Mouse (Mus musculus) G1E (cell line): ENCODE measurements around the gene Spryd3. TPM values are rescaled to one million over a fixed set of nuclear protein-coding genes. Genes with fewer than 3 reads are reported as not detected.
"Not testable (repeated sequence)": the region's sequence is repeated elsewhere in the genome, so short reads cannot be mapped to it uniquely, and the experiment has no call there.

Experiments
- ATAC-seq: 2 replicates; pipeline ENCODE4 v1.8.0; 2016; ENCODE audit warnings: mild to moderate bottlenecking; ENCODE audit not compliant: insufficient number of reproducible peaks, poor library complexity, low FRiP score, severe bottlenecking; ENCODE audit errors: extremely low read depth
- DNase-seq: peaks from one replicate; pipeline ENCODE4 v3.0.0; 2012; ENCODE audit warnings: low spot score
- H3K27me3 ChIP-seq: 2 replicates; pipeline ENCODE4 v1.6.1; 2012; ENCODE audit warnings: mild to moderate bottlenecking, low read length, inconsistent platforms; ENCODE audit not compliant: insufficient read depth
- H3K36me3 ChIP-seq: replicated peaks from 2 replicates; pipeline ENCODE3; 2012; ENCODE audit warnings: mild to moderate bottlenecking, inconsistent platforms
- H3K4me1 ChIP-seq: 2 replicates; pipeline ENCODE4 v1.6.1; 2012; ENCODE audit warnings: low read depth, low read length, inconsistent platforms, mixed read lengths; ENCODE audit not compliant: insufficient read depth
- H3K4me3 ChIP-seq: 2 replicates; pipeline ENCODE4 v1.5.1; 2012; ENCODE audit warnings: low read depth, mild to moderate bottlenecking, inconsistent platforms, low read length, moderate library complexity, mixed read lengths
- H3K9me3 ChIP-seq: replicated peaks from 2 replicates; pipeline ENCODE4 v1.6.1; 2012; ENCODE audit warnings: inconsistent platforms
- CTCF ChIP-seq: IDR thresholded peaks from 2 replicates; pipeline ENCODE4 v1.5.1; 2012; ENCODE audit warnings: low read depth, low read length, inconsistent platforms, mixed read lengths
- GATA1 ChIP-seq: IDR thresholded peaks from 2 replicates; pipeline ENCODE4 v1.6.1; 2012; ENCODE audit warnings: borderline replicate concordance, low read length, inconsistent platforms, mixed read lengths
- GATA2 ChIP-seq: IDR thresholded peaks from 2 replicates; pipeline ENCODE4 v1.6.1; 2012; ENCODE audit warnings: low read depth, low read length, inconsistent platforms, borderline replicate concordance
- POLR2AphosphoS5 ChIP-seq: IDR thresholded peaks from 2 replicates; pipeline ENCODE4 v1.6.1; 2012; ENCODE audit warnings: low read depth, low read length, inconsistent platforms; ENCODE audit not compliant: insufficient replicate concordance
- TAL1 ChIP-seq: conservative IDR thresholded peaks from 2 replicates; pipeline ENCODE4 v1.6.1; 2012; ENCODE audit warnings: low read depth, low read length, inconsistent platforms, mixed read lengths
- polyA plus RNA-seq: library from polyadenylated mRNA; stranded (reverse); fragments of >175 nt; gene quantifications from 2 replicates; pipeline ENCODE4 v1.2.3, GENCODE M21; 2012
- total RNA-seq, 2 experiments: library from RNA; stranded (forward) in 1 of 2; stranded (reverse) in 1 of 2; fragments of 200-1000 nt in 1 of 2; fragments of >200 nt in 1 of 2; fragmentation: Nextera tagmentation in 1 of 2; gene quantifications; 2 replicates each; pipeline ENCODE4 v1.2.3; 2014 to 2017

Spryd3 gene
- total and polyA plus RNA-seq, 3 experiments: 7.1 to 14.9 (median 12.1) TPM

- Histone ChIP-seq H3K4me1 (peaks cover 6% of the 10 kb centered on the region), H3K4me3 (no peak overlapping the region)
- ATAC-seq: no peak
These were observed 28.1 kb upstream of the Spryd3 start for GRCm38 (mm10) chr15:102163900-102164693.

GRCm38 (mm10) chr15:102160415-102161060, 24.5 kb upstream of the Spryd3 start:
- Histone ChIP-seq H3K9me3 (no peaks in the 10 kb centered on the region), H3K36me3 (peaks cover 61% of the 10 kb centered on the region), H3K4me3 (no peak overlapping the region), H3K27me3 (peaks cover 8% of the 10 kb centered on the region; the same call in 1 of the 2 replicates), H3K4me1 (peaks cover 8% of the 10 kb centered on the region)
- no peak for DNase-seq
- no peak for ATAC-seq
- TF ChIP-seq GATA2: no peak

More at GRCm38 (mm10) chr15:102163900-102164693, 28.1 kb upstream of the Spryd3 start:
- TF ChIP-seq POLR2AphosphoS5 (no peak), GATA1 (no peak), GATA2 (no peak)
- peaks cover 29% of the 10 kb centered on the region for H3K36me3 ChIP-seq
- DNase-seq: no peak
- H3K27me3 ChIP-seq: peaks cover 20% of the 10 kb centered on the region
- H3K9me3 ChIP-seq: no peaks in the 10 kb centered on the region

- peaks cover 8% of the 10 kb centered on the region; the same call in 1 of the 2 replicates for H3K27me3 ChIP-seq
- H3K4me1 ChIP-seq: peaks cover 7% of the 10 kb centered on the region
- no peak for DNase-seq
- ATAC-seq: no peak
- H3K4me3 ChIP-seq: no peak overlapping the region
- H3K36me3 ChIP-seq: peaks cover 73% of the 10 kb centered on the region
- H3K9me3 ChIP-seq: no peaks in the 10 kb centered on the region
- no peak for TF ChIP-seq POLR2AphosphoS5
- TF ChIP-seq TAL1: no peak
- TF ChIP-seq GATA2: no peak
- no peak for TF ChIP-seq GATA1
- TF ChIP-seq CTCF: no peak
These were observed 20.8 kb upstream of the Spryd3 start for GRCm38 (mm10) chr15:102156836-102157235.

GRCm38 (mm10) chr15:102155006-102155405, 19.0 kb upstream of the Spryd3 start:
- peaks cover 56% of the 10 kb centered on the region for H3K36me3 ChIP-seq
- ATAC-seq, H3K4me3 ChIP-seq, H3K27me3 ChIP-seq, DNase-seq, H3K9me3 ChIP-seq: not testable (repeated sequence)
- H3K4me1 ChIP-seq: peaks cover 22% of the 10 kb centered on the region

- TF ChIP-seq GATA1: no peak
- DNase-seq: no peak
- Histone ChIP-seq H3K9me3 (no peaks in the 10 kb centered on the region), H3K4me3 (no peak overlapping the region), H3K27me3 (peaks cover 7% of the 10 kb centered on the region; the same call in 1 of the 2 replicates), H3K4me1 (peaks cover 41% of the 10 kb centered on the region), H3K36me3 (peaks cover 43% of the 10 kb centered on the region)
- no peak for ATAC-seq
These were observed 16.6 kb upstream of the Spryd3 start for GRCm38 (mm10) chr15:102152646-102153045.

GRCm38 (mm10) chr15:102150301-102151135, 14.5 kb upstream of the Spryd3 start, which contains the start of gene Soat2:
Gene Soat2, plus strand, starts transcription at chr15:102150526.
- H3K9me3 ChIP-seq: no peaks in the 10 kb centered on the region
- H3K36me3 ChIP-seq: peaks cover 25% of the 10 kb centered on the region
- H3K27me3 ChIP-seq: peaks cover 8% of the 10 kb centered on the region
- ATAC-seq: peak; percentile 58
- TF ChIP-seq GATA1 (no peak), CTCF (no peak), TAL1 (no peak), POLR2AphosphoS5 (no peak), GATA2 (no peak)
- peak within 1 kb of the TSS; percentile 67 for H3K4me3 ChIP-seq
- H3K4me1 ChIP-seq: peaks cover 54% of the 10 kb centered on the region
- peak; percentile 54 for DNase-seq
